Mouse (Mus musculus) left cerebral cortex, postnatal 14 days (tissue): Measurements from ENCODE around the gene Acaa1a. TPM values are rescaled to one million over a fixed set of nuclear protein-coding genes. Genes with fewer than 3 reads are reported as not detected.

Experiments
- DNase-seq, 2 experiments: peaks; one replicate each; pipeline ENCODE4 v3.0.0; 2021 to 2022; ENCODE audit warnings: low spot score in 2 of 2, mixed read lengths in 1 of 2
- intact Hi-C: fragments of 180-260 bp; cut with DNase I; formaldehyde crosslinking; loops from one replicate; pipeline ENCODE4 v1.15.1; 2025
- long read RNA-seq, 2 experiments: library from polyadenylated mRNA; stranded (forward); transcript quantifications; one replicate each; pipeline ENCODE4 v2.0.0; 2021
- total RNA-seq, 2 experiments: library from RNA; stranded (reverse); gene quantifications; 2 replicates each; pipeline ENCODE4 v1.2.3; 2021

Gene Acaa1a
- total RNA-seq = 10 to 100 TPM; 67.2 to 73.8 TPM
- long read RNA-seq, experiment 1, transcript Acaa1a-201 (12 exons, 1,762 nt) = major isoform, 114 of 148 reads
- long read RNA-seq, experiment 1, partial matches to known transcripts = 16 of 148 reads
- long read RNA-seq, experiment 1, other reads (novel, unspliced or antisense) = 18 of 148 reads
- long read RNA-seq, experiment 2, transcript Acaa1a-201 (12 exons, 1,762 nt) = major isoform, 61 of 87 reads
- long read RNA-seq, experiment 2, partial matches to known transcripts = 6 of 87 reads
- long read RNA-seq, experiment 2, other reads (novel, unspliced or antisense) = 20 of 87 reads

DNA sequence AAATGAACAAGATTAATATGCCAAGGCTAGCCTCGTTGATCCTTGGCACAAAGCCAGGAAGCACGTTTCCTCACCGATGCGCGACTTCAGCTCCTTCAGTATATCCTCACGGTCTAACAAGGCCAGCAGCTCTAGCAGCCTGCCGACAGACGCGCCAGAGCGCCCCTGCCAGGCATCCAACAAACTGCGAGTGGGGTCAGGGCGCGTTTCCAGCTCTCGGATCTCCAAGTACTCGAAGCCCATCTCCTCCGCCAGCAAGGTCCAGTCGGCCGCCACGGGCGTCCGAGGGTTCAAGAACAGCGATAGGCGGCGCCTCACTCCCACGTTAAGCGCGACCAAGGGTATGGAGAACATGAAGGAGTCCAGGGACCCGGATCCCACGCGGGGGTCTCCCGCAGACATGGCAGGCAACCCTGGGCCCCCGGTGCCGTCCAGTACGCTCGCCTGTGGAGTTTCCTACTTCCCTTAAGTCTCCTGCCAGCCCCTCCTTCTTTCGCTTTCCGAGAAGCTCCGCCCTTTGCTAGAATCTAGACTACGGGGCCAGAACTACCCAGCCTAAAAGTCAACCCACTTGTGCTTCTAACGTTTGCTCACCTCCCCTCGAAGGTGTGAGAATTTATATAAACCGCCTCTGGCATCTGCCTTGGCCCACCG, at the start of gene Acaa1a:
TSS of gene Acaa1a (plus strand) at position 119 of the 654 bp plus-strand sequence.
- intact Hi-C loops = no loop called here
- peak; percentile 32 to 51 for DNase-seq

- DNase-seq = no peak
- intact Hi-C loops = no loop called here
Measured at GRCm38 (mm10) chr9:119290791-119291190, 48.7 kb upstream of the Acaa1a start.

- intact Hi-C loops = no loop called here
- DNase-seq = no peak
Measured at GRCm38 (mm10) chr9:119297696-119298095, 41.8 kb upstream of the Acaa1a start.

DNA sequence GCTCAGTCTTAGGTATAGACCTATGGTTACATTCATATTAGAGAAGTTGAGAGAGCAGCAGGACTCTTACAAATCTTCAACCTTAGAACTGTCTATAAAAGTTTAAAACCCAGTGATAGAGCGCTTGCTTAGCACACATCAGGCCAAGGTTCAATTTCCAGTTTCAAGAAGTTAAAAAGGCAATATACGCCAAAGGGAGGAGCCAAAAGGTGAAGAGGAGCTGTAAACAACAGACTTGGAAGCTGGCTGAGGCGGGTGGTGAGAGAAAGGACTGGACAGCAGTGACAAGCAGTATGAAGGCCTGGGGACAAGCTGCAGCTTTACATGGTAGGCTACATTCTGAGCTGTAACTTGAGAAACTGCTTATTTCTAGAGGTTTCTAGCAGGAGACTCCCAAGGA, 40.9 kb upstream of the Acaa1a start:
- no peak for DNase-seq
- intact Hi-C loops = no loop called here

- intact Hi-C loops = no loop called here
Measured at GRCm38 (mm10) chr9:119305863-119306262, 33.6 kb upstream of the Acaa1a start.

GRCm38 (mm10) chr9:119309067-119309466, 30.4 kb upstream of the Acaa1a start:
- intact Hi-C loops = no loop called here
- DNase-seq = no peak

More at GRCm38 (mm10) chr9:119305863-119306262, 33.6 kb upstream of the Acaa1a start:
- no peak for DNase-seq

- no peak for DNase-seq
- intact Hi-C loops = no loop called here
Measured at GRCm38 (mm10) chr9:119313096-119313495, 26.4 kb upstream of the Acaa1a start.

- intact Hi-C loops = no loop called here
- no peak for DNase-seq
Measured at GRCm38 (mm10) chr9:119318891-119319290, 20.6 kb upstream of the Acaa1a start.

- intact Hi-C loops = loop anchor here (10.0 kb wide), 1 partner anchor 216 kb away; the partner anchor contains the start of gene Dlec1
- no peak for DNase-seq
Measured at GRCm38 (mm10) chr9:119320446-119320845, 19.0 kb upstream of the Acaa1a start.

DNA sequence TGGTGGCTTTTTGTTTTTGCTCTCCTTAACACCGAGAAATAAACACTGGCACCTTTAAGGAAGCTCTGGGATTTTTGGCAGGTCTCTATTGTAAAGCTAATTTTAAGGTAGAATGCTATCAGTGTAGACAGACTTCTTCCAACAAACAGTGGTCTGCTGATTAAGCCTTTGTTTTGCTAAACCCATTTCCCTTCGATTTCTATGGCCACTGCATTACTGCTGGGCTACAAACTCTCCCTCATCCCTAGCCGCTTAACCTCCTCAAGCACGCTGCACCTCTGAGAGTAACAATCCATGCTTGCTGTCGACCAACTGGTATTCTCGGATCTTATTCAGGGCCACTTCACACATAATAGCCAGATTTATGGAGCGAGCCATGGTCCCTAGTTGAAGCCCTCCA, 18.5 kb upstream of the Acaa1a start:
- DNase-seq = no peak
- intact Hi-C loops = loop anchor here (10.0 kb wide), 1 partner anchor 216 kb away; the partner anchor contains the start of gene Dlec1

DNA sequence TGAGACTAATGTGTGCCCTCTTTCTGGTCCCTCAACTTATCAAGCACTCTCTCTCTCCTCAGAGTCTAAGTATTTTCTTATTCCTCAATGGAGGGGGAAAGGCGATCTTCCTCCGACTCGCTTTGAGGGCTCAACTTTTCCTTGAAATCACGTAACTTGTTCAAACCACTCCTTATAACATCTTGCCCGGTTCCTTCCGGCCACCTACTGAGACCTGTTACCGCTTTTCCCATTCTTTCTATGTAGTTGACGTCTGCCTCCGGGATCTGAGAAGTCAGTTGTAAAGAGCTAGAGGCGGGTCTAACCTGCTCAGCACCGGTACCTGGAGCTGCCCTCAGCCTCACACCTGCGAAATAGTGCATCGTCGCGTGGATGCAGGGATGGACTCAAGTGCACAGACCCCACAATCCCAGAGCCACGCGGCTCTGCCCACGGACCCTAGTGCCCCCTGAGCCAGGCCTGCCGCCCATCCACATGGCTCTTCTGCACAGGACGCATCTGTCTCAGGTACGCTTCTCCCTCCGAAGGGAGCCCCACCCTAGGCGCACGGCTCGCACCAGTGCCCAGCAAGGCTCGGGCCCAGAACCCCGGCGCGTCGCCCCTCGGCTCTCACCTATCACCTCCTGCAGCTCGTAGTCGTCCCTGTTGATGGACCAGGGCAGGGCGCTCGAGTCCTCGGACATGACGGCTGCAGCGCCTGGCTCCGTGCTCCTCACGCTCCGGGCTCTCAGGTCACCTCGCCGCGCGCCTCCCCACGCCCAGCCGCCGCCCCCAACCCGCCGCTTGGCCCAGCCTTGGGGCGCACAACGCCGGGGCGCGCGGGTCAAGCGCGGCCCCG, 17.9 kb upstream of the Acaa1a start:
- intact Hi-C loops = loop anchor here (10.0 kb wide), 1 partner anchor 217 kb away; the partner anchor contains the start of gene Dlec1
- no peak for DNase-seq

DNA sequence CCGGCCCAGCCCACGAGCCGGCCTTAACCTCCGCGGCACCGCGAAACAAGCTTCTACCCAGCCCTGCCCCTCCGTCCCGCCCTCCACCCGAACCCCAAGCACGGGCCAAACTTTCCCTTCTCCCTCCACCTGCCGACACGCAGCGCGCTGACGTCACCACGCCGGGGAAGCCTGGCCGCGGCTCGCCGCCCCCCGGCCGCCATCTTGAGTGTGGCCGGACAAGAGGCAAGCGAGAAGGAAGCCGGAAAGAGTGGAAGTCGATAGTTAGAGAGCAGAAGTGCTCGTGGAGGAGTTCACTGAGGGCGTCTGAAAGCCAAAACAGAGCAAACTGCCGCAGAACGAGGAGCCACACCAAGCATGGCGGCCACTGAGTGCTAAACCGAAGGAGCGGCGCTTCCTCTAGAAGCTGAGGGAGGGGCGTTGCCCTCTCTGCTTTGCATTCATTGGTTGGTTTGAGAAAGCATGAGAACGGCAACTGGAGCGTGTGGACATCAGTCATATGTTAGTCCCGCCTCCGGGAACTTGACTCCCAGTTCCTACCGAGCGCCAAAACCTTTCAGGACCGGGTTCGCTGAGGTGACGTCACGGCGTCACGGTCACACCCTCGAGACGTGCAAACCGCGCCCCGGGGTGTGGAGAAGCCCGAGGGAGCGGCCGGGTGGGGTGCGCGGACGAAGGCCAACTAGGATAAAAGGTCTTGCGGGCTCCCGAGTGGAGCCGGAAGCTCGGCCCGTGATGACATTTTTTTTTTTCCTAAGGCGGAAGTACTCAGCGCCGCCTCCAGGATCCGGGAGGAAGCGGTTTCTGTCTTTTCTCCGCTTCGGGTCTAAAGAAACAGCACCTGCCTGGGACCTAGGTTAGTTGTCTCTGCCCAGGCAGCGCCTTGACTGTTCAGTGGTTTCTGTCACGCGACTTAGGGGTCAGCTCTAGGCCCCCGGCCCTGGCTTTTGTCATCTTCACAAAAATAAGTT, 16.9 kb upstream of the Acaa1a start, which contains the start of gene Oxsr1:
TSS of gene Oxsr1 (minus strand) at position 139 of the 971 bp plus-strand sequence.
- intact Hi-C loops = loop anchor here (10.0 kb wide), 1 partner anchor 218 kb away; the partner anchor contains the start of gene Dlec1
- DNase-seq = peak; percentile 99

- DNase-seq = no peak
- intact Hi-C loops = loop anchor here (10.0 kb wide), 1 partner anchor 218 kb away; the partner anchor contains the start of gene Dlec1
Measured at GRCm38 (mm10) chr9:119323260-119323645, 16.2 kb upstream of the Acaa1a start.

DNA sequence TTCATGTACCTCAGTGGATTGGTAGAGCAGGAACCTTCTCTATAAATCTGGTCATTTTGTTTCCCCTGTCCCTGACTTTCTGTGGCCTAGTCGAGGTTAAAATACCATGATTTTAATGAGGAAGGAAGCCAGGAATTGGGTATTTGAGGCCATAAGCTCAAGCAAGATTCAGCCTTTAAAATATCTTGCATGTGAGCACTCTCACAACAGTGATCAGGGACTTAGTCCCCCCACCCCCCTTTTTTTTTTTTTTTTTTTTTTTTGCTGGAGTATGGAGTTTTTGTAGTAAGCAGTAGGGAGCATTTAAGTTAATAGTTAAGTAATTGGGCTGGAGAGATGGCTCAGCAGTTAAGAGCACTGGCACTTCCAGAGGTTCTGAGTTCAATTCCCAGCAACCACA, 15.3 kb upstream of the Acaa1a start:
- intact Hi-C loops = loop anchor here (10.0 kb wide), 1 partner anchor 219 kb away; the partner anchor contains the start of gene Dlec1
- DNase-seq = no peak

GRCm38 (mm10) chr9:119328488-119328887, 11.0 kb upstream of the Acaa1a start:
- DNase-seq = no peak
- intact Hi-C loops = loop anchor here (10.0 kb wide), 1 partner anchor 224 kb away; the partner anchor contains the start of gene Dlec1

GRCm38 (mm10) chr9:119330186-119330963, 9.1 kb upstream of the Acaa1a start:
- intact Hi-C loops = no loop called here
- DNase-seq = no peak

DNA sequence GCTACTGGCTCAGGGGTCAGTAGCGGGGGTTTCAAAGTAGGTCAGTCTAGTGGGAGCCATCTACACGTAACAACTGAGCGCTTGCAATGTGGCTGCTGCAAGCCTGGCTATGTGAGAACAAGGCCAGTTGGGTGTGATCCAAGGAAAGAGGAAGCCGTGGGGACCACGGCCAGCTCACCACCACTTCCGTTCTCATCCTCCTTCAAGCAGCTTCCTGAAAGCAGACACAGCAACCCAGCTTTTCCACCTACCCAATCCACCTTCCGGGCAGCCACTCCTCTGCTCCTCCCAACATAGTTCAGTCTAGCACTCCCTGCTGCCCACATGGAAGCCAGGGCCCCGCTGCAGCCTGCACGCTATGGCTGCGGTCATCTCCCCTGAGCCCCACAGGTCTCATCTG, 5.2 kb upstream of the Acaa1a start:
- intact Hi-C loops = no loop called here
- DNase-seq = peak; percentile 39 to 60

DNA sequence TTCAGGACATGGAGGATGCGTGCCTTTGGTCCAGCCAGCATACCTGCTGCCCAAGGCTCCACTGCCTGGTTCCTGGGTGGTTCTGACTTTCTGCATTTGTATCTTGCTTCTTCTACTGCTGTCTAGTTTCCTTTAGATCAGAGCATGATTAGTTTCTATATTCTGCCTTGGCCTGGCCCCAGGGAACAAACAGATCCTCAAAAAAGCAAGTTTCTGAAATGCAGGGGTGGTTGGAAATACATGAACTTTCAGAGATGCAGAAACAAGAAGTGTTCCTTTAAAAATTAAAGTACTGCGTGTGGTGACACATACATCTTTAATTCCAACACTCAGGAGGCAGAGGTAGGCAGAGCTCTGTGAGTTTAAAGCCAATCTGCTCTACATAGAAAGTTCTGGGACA, 4.6 kb upstream of the Acaa1a start:
- intact Hi-C loops = no loop called here
- DNase-seq = peak; percentile 26 to 57
